Mouse (Mus musculus) cerebellum, adult (tissue): ENCODE results near the gene Tescl.

Experiments
- ATAC-seq: cut with Nextera tagmentation; 2 replicates; pipeline ENCODE4 v1.9.2; 2017; ENCODE audit warnings: mild to moderate bottlenecking, moderate library complexity, mixed read lengths; ENCODE audit not compliant: insufficient number of reproducible peaks, low FRiP score, low TSS enrichment

The Tescl gene

GRCm38 (mm10) chr7:24364827-24365226, 31.1 kb upstream of the Tescl start:
- ATAC-seq = peak; percentile 72; the same call in 1 of the 2 replicates

GRCm38 (mm10) chr7:24363228-24363627, 29.5 kb upstream of the Tescl start:
- no peak for ATAC-seq

GRCm38 (mm10) chr7:24361001-24361400, 27.3 kb upstream of the Tescl start:
- ATAC-seq = no peak

- no peak for ATAC-seq
Observed at GRCm38 (mm10) chr7:24359269-24359668, 25.5 kb upstream of the Tescl start.

GRCm38 (mm10) chr7:24357899-24358298, 24.2 kb upstream of the Tescl start:
- no peak for ATAC-seq

DNA sequence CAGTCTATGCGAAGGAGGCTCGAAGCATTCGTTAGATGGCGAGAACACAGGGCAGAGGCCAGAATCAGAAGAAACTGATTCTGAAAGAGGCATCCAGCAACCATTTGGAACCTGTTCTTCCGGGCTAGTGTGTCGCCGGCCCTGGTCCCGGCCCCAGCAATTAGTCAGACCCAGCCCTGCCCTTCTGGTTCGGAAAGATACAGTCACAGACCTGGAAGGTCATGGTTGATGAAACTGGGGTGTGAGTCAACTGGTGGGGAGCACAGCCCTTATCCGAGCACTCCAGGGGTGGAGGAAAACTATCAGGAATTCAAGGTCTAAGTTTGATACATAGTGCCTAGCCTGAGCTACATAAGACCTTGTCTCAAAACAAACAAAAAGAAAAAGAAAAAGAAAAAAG, 22.3 kb upstream of the Tescl start:
- no peak for ATAC-seq

DNA sequence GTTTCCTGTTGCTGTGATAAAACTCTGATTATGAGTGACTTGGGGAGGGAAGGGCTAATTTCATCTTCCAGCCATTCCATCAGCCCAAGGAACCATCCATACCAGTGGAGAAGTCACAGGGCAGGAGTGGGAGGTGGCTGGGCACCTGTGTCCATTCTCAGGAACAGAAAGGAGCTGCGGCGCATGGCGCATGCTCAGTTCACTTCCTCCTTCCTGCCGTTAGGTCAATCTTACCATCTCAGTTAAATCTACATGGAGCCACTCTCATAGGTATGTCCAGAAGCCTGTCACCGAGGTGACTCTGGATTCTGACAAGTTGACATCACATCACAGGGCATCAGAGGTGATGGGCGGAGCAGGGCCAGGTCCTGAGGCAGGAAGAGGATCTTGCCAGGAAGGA, 21.9 kb upstream of the Tescl start:
- no peak for ATAC-seq

DNA sequence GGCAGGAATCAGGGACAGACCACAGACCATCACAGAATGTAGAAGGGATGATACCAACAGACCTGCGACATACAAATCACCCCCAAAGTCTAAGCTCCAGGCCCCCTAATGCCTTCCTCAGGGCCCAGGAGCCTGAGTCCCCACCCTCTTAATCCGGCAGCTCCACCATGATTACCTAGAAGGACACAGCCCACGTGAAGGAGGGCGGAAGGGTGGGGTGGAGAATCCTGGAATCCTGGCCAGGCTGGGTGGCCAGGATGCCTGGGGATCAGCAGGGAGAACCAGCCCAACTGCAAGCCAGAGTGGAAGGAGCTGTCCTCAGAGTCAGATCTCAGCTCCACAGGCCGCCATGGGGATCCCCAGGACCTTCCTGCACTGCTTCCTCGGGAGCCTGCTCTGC, 15.2 kb upstream of the Tescl start, which contains the start of gene Lypd5:
TSS of gene Lypd5 (plus strand) at position 301 of the 400 bp plus-strand sequence.
- ATAC-seq = no peak

DNA sequence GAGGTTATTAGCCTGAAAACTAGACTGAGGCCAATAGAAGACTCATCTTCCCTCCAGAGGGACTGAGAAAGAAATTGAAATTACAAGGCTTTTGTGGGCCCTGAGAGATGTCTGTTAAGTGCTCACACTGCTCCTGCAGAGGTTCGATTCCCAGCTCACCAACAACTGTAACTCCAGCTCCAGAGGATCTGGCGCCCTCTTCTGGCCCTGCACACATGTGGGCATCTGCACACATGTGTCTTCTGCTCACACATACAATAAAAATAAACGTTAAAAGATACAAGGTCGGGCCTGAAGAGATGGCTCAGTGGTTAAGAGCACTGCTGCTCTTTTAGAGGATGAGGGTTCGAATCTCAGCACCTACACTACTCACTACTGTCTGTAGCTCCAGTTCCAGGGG, 12.7 kb upstream of the Tescl start:
- no peak for ATAC-seq

DNA sequence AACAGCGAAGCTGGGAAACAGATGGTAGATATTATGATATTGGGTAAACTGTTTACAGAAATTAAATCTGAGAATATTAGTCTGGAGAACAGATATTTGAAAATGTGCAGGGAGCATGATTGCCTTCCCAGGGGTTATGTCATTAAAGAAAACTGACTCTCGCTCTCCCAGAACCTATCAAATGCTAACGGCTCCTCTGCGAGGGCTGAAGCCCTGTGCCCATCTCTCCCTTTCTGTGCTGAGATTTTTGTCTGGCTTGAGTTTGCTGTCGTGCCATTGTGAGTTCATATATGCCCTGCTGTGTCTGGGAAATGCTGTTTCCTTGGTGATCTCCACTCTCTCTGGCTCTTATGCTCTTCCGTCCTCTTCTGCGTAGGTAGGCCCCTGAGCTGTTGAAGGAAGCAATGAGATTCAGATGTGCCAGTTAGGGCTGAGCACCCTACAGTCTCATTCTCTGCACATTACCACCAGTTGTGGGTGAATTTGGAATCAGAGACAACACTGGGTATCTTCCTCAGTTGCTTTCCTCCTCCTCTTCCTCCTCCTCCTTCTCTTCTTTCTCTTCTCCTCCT, 10.1 kb upstream of the Tescl start:
- ATAC-seq = no peak

DNA sequence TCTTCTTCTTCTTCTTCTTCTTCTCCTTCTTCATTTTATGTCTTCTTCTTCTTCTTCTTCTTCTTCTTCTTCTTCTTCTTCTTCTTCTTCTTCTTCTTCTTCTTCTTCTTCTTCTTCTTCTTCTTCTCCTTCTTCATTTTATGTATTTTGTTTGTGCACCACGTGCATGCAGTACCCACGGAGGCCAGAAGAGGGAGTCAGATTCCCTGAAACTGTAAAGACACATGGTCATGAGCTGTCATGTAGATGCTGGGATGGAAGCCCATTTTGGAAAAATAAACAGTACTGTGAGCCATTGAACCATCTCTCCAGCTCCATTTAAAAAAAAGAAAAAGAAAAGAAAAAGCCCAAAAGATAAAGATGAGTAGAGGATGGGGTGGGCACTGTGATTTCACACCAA, 4.5 kb upstream of the Tescl start:
- no peak for ATAC-seq

DNA sequence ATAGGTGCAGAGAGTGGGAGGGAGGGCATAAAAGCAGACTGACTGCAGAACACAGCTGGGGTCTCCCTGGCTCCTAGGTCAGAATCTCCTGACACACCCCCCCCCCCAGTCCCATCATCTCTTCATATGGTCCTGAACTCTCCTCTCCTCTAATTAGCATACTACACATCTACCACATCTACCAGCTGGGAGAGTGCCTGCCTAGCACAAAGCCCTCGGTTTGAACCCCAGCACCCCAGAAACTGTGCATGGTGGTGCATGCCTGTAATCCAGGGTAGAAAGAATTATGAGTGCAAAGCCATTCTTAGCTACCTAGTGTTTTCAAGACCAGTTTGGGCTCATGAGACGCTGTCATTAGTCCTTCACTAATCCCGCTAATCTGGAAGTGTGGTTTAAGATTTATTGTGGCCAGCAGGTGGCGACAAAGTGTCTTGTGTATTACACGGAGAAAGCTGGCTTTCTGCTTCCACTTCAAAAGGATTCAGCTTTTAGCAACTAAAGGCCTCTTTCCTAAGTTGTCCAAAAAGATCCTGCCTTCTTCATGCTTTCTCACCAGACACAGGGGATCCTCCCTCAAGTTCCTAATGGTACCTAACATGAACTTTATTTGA, 2.1 kb upstream of the Tescl start:
- ATAC-seq = no peak

GRCm38 (mm10) chr7:24327281-24327975, 6.3 kb downstream of the Tescl start:
- ATAC-seq = no peak

- ATAC-seq = no peak
Observed at GRCm38 (mm10) chr7:24326273-24327135, 7.2 kb downstream of the Tescl start.

DNA sequence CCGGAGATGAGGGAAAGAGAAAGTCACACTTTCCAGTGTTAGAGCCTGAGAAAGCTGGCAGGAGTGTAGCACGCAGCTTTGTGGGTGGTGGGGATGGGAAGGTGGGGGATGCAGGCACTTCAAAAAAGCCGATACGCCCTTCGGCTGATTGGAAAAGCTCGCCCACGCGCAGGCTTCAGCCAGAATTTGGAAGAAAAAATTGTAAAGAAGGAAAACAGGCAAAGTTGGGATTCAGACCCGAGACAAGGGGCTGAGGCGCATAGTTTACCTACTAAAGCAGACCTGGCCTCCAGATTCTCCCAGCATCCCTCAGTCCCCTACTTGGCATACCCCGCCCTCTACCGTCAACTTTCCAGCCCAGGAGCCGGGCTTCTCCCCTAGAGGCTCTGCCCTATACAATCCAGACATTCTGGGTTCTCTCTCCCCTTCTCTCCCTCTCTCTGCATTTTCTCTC, 8.0 kb downstream of the Tescl start:
- no peak for ATAC-seq

DNA sequence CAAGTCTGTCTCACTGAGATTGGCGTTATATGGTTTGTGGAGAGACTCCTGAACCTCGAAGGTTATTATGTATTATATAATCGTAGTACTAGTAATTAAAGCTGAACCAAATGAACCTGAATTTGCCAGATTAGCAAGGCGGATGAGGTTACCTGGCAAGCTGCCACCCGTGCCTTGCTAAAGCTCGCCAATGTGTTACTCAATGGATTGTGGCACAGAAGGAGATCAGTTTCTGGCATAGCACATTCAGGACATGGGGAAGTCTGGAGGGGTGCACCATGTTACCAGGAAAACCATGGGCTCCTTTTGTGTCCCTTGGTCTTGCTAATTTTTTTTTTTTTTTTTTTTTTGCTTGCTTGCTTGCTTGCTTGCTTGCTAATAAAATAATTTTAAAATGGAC, 8.5 kb downstream of the Tescl start:
- no peak for ATAC-seq

GRCm38 (mm10) chr7:24322593-24322992, 11.1 kb downstream of the Tescl start:
- ATAC-seq = no peak

- no peak for ATAC-seq
Observed at GRCm38 (mm10) chr7:24318942-24319341, 14.8 kb downstream of the Tescl start.

GRCm38 (mm10) chr7:24316567-24317092, 17.1 kb downstream of the Tescl start, which contains the start of gene Zfp94:
Gene Zfp94 (minus strand): TSS chr7:24316666.
- ATAC-seq = peak; percentile 97
